Mouse (Mus musculus) thymus, postnatal 14 days (tissue): ENCODE measurements around the gene Exoc4.

Experiments used
- DNase-seq: peaks from one replicate; pipeline ENCODE4 v3.0.0; 2021

Exoc4 gene

GRCm38 (mm10) chr6:33248894-33249758, at the start of gene Exoc4:
Exoc4 (plus strand) TSS chr6:33249085.
- DNase-seq = peak; percentile 94

- DNase-seq = no peak
Observed at GRCm38 (mm10) chr6:33218780-33219179, 30.1 kb upstream of the Exoc4 start.

GRCm38 (mm10) chr6:33226700-33227099, 22.2 kb upstream of the Exoc4 start:
- DNase-seq = no peak

GRCm38 (mm10) chr6:33227371-33227770, 21.5 kb upstream of the Exoc4 start:
- no peak for DNase-seq

- no peak for DNase-seq
Observed at GRCm38 (mm10) chr6:33241250-33241649, 7.6 kb upstream of the Exoc4 start.

DNA sequence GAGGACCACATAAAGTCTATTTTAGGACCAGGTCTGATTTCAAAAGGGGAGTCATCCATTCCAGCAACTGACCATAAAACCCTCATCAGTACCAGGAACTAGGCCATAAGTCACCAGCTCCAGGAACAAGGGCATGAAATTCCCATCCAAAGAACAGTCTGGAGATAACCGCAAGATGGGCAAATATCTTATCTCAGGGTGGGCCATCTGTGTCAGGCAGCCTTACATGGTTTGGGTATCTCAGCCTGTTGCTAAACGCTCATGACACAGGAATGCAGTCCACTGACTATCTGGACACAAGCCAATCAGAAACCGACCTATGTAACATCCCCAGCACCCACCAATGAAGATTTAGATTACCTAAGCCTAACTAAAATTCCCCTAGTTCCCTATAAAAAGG, 4.3 kb upstream of the Exoc4 start:
- DNase-seq = no peak

DNA sequence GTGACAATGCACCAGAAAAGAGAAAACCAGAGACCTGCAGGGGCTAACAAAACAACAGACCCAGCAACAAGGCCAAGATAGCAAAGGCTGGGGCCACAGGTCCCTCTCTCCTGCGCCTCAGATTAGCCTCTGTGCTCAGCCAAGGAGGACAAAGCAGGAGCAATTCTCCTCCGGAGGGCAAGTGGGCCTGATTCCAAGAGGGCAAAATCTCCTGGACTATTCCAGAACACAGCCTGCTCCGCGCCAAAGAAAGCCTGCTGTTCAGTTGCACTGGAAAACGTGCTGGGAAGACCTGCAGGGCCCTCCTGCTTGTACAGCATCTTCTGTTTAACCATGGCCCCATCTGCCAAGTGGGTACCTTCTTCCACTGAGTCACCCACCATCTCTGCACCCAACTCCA, 1.7 kb upstream of the Exoc4 start:
- no peak for DNase-seq

GRCm38 (mm10) chr6:33247576-33248355, 1.1 kb upstream of the Exoc4 start:
- DNase-seq = no peak

DNA sequence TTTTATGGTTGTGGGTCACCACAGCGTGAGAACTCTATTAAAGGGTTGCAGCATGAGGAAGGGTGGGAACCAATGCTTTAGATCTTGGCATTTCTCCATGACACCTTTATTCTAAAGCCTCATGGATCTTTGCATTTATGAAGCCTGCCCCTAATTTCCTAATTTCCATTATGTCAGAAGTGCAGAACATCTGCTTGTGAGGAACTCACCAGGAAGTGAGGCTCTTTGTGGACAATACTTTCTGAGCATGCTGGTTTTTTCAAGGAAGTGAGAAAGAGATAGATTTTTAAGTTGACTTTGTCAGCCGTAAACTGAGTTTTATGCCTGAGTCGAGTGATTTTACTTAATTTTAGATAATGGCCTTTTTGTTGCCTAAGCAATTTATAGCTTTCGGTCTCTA, 7.8 kb downstream of the Exoc4 start:
- no peak for DNase-seq

DNA sequence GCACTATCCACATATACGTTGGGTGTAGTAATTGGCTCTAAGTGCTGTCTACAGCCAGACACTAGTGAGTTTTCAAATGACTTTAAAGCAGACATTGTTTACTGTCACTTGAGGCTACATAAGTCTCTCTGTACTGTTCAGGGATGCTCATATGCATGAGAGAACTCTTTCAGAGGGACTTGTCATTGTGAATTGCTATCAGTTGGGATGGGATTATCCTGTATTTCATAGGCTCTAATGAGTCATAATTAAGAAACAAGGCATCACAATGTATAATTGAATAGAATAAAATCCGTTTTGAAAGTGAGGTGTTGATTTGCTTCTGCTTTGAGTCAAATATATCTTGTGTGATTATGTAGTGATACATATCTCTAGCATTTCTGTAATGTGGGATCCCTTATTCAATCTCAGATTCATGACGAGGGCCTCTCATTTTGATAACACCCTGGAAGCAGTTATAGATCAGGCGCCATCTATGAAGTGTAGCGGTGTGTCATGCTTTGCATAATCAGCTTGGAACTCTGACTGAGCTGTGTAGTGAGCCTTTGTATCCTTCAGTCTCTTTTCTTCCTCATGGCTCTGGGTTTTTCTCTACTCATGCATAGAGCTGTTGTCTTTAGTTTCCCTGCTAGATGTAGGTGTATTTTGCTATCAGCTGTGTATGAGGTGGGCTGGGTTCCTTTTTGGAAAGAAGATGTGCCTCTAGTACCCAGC, 8.3 kb downstream of the Exoc4 start:
- no peak for DNase-seq

- DNase-seq = no peak
Observed at GRCm38 (mm10) chr6:33259926-33260325, 11.0 kb downstream of the Exoc4 start.

DNA sequence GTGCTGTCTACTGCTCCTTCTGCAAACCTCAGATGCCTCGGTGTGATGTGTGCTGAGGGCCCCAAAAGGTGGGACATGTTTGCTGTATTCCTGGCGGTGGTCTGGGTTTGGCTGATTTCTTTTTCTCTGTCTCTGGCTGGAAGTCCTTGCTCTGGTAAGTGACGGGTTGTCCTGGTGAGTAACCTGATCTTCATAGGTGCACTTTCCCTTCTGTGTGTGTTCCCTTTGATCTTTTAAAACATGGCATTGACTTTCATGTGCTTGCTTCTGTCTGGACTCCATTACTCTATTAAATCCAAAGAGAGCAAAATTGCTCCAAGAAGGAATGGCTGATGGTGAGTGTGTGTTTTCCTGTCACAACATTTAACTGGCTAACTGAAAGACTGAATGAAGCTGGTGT, 12.7 kb downstream of the Exoc4 start:
- no peak for DNase-seq

GRCm38 (mm10) chr6:33263950-33264349, 15.1 kb downstream of the Exoc4 start:
- DNase-seq = no peak

DNA sequence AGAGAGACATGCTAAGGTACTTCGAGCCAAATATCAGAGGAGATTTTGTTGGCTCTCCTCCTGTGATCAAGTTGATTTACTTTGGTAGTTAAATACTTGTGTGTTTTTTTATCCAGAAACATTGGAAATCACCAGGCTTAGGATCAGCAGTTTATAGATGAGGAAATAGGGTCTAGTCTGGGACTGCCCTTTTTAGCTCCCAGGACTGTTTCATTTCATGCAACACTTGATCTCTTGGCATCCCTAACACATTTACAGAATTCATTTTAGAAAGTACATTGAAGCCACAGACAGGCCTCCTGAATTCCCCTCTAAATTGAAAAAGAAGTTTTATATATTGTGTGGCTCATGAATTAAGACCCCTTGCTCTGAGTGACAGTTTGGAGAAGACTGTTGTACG, 15.5 kb downstream of the Exoc4 start:
- no peak for DNase-seq

DNA sequence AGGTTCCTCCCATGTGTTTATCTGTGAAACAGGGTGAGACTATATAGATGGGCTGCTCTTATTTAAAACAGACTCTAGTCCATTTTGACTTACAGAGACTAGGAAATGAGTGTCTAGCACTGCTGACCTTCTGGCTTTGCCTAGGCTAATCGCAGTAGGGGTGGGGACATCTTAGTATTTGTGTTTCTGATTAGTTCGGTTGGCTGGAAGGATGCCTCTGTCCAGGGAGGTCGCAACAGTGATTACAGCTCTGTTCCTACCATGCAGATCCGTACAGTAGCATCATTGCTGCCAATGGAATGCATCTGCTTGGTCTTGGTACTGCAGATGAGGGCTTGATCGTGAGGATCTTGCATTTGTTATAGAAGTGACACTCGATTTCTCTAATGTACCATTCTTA, 18.7 kb downstream of the Exoc4 start:
- no peak for DNase-seq

- no peak for DNase-seq
Observed at GRCm38 (mm10) chr6:33283523-33283922, 34.6 kb downstream of the Exoc4 start.

DNA sequence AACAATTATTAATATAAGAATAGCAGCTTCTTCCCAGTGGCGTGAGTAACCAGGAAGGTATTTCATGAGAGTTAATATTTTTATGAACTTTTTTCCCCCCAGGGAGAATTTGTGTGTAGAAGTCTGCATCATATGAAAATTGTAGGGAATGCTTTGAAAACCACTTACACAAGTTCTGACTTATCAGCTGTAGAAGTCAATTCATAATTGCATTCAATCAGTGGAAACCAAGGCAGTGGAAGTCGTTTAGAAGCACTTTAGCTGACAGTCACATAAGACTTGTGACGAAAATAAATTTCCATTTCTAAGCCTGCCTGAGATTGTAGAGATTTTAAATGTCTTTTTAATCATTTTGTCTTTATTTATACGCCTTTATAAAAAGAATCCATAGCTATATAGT, 35.1 kb downstream of the Exoc4 start:
- no peak for DNase-seq

DNA sequence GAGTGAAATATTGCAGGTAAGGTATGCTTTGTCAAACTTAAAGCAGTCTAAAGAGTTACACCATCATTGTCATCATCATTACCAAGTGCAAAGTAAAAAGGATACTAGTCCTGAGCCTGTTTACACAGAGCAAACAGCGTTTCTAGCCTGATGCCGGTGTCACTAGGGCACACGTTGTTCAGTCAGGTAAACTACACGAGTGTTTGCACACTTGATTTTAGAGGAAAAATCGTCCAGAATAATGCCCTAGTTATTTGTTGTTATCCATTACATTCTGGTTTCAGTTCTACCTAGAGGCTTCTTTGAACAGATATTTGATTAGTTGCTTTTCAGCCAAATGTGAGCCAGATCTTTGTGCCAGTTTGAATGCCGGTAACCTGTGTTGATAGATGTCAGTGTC, 37.5 kb downstream of the Exoc4 start:
- DNase-seq = no peak

GRCm38 (mm10) chr6:33294626-33295025, 45.7 kb downstream of the Exoc4 start:
- no peak for DNase-seq

DNA sequence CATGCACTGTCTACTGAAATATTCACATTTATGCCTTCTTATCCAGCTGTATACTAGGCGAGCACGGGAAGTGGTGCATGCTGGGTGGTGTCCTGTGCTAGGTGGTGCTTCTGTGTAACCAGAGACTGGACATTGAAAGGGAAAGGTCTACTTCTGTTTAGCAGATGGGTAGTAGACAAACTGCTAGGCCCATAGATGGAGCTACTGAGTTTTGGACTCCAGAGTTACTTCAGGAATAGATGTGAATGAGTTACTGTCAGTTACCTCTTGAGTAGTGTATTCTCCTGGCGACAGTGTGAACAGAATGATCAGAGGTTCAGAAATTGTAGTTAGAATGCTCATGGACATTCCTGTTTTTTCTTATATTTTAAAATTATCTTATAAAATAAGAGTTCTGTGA, 48.7 kb downstream of the Exoc4 start:
- peak; percentile 25 for DNase-seq

DNA sequence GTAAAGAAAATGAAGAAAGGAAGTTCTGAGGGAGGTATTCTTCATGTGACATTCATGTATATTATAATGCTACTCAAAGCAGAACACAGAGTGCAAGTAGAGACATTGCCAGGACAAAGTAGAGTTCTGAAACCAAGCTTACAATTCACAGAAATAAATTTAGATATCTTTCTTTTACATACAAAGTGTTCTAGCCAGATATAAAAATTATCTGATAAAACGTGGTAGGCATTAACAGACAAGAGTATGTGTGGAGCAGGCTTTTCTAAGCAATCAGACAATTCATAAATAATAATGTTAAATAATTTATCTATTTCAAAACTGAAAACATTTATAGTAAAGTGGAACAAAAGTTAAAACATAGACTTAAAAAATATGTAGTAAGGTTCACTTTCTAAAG, 49.9 kb downstream of the Exoc4 start:
- DNase-seq = no peak

DNA sequence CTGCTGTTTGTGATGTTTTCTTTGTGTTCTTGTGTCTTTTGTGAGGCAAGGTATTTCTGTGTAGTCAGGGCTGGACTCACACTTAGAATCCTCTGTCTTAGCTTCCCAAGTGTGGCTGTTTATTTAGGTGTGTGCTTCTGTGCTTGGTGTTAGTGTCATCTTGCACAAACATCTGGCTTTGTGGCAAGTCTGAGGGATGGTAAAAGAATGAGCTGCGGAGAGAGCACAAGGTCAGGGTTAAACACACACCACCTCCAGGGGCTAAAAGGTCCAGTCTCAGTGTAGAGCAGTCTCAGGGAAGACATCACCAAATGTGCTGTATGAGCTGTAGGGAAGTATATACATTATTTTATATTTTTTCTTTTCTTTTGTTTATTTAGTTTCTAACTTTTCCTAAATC, 57.1 kb downstream of the Exoc4 start:
- DNase-seq = no peak

- DNase-seq = no peak
Observed at GRCm38 (mm10) chr6:33308646-33309045, 59.8 kb downstream of the Exoc4 start.

- no peak for DNase-seq
Observed at GRCm38 (mm10) chr6:33310486-33310885, 61.6 kb downstream of the Exoc4 start.
